Mouse (Mus musculus) thymus, adult 2 months (tissue): Measurements from ENCODE around the gene Ccsap. TPM values are rescaled to one million over a fixed set of nuclear protein-coding genes. Genes with fewer than 3 reads are reported as not detected.

Experiments used
- DNase-seq: peaks from one replicate; pipeline ENCODE4 v3.0.0; 2021
- H3K27ac ChIP-seq: fragments of 200-500 bp; 2 replicates; pipeline ENCODE4 v1.5.1; 2012; ENCODE audit warnings: low read length, control low read depth; ENCODE audit not compliant: control insufficient read depth, insufficient read depth
- H3K27me3 ChIP-seq: fragments of 200-500 bp; 2 replicates; pipeline ENCODE4 v1.6.1; 2012; ENCODE audit warnings: mild to moderate bottlenecking, low read length, moderate library complexity, mixed read lengths; ENCODE audit not compliant: control insufficient read depth, insufficient read depth
- H3K36me3 ChIP-seq: fragments of 200-500 bp; 2 replicates; pipeline ENCODE4 v1.6.1; 2012; ENCODE audit warnings: mild to moderate bottlenecking, low read length, moderate library complexity; ENCODE audit not compliant: control insufficient read depth, insufficient read depth
- H3K4me1 ChIP-seq: fragments of 200-500 bp; replicated peaks from 2 replicates; pipeline ENCODE4 v1.6.1; 2012; ENCODE audit warnings: low read length; ENCODE audit not compliant: control insufficient read depth, insufficient read depth
- H3K4me3 ChIP-seq: fragments of 200-500 bp; 2 replicates; pipeline ENCODE4 v1.5.1; 2012; ENCODE audit warnings: mild to moderate bottlenecking, low read length, control low read depth, moderate library complexity; ENCODE audit not compliant: control insufficient read depth, insufficient read depth
- CTCF ChIP-seq: fragments of 200-500 bp; IDR thresholded peaks from 2 replicates; pipeline ENCODE4 v1.5.1; 2012; ENCODE audit warnings: mild to moderate bottlenecking, control low read depth, low read length, moderate library complexity, borderline replicate concordance; ENCODE audit not compliant: control insufficient read depth, poor library complexity, insufficient read depth; ENCODE audit errors: extremely low read depth
- POLR2A ChIP-seq: fragments of 200-500 bp; IDR thresholded peaks from 2 replicates; pipeline ENCODE4 v1.6.1; 2012; ENCODE audit warnings: mild to moderate bottlenecking, low read length, control low read depth, moderate library complexity; ENCODE audit not compliant: control insufficient read depth, poor library complexity, insufficient read depth; ENCODE audit errors: extremely low read depth
- WGBS: fragments of 180-500 bp; shearing (Covaris S2); methylation state at CpG from one replicate; pipeline ENCODE4 v1.1.7; 2018; 5-methylcytosine and 5-hydroxymethylcytosine counted together
- polyA plus RNA-seq: library from polyadenylated mRNA; depleted of rRNA; stranded (reverse); fragments of >200 nt; gene quantifications from 2 replicates; pipeline ENCODE4 v1.2.3, GENCODE M21; 2012; rRNA removed

Gene Ccsap
- polyA plus RNA-seq, 1 experiment, result 7.3 TPM

GRCm38 (mm10) chr8:123793900-123794299 is 66.1 kb downstream of the Ccsap start:
- no peak for TF ChIP-seq CTCF
- TF ChIP-seq POLR2A, result no peak
- no peak overlapping the region for H3K27ac ChIP-seq
- no peaks in the 10 kb centered on the region for H3K36me3 ChIP-seq
- H3K4me1 ChIP-seq, result no peaks in the 10 kb centered on the region
- DNase-seq, result no peak
- H3K27me3 ChIP-seq, result no peaks in the 10 kb centered on the region
- H3K4me3 ChIP-seq, result no peak overlapping the region
- 37% methylated on average over 10 of the region's 10 CpGs for WGBS

GRCm38 (mm10) chr8:123791845-123792225 is 68.2 kb downstream of the Ccsap start:
- Histone ChIP-seq H3K27me3 (no peaks in the 10 kb centered on the region), H3K27ac (no peak overlapping the region), H3K4me1 (peaks cover 7% of the 10 kb centered on the region), H3K4me3 (no peak overlapping the region), H3K36me3 (no peaks in the 10 kb centered on the region)
- WGBS, result 89% methylated on average over 7 of the region's 7 CpGs
- TF ChIP-seq CTCF (no peak), POLR2A (no peak)
- DNase-seq, result no peak

GRCm38 (mm10) chr8:123791101-123791844 is 68.7 kb downstream of the Ccsap start:
- no peaks in the 10 kb centered on the region for H3K36me3 ChIP-seq
- DNase-seq, result no peak
- no peak overlapping the region for H3K27ac ChIP-seq
- WGBS, result 91% methylated on average over 16 of the region's 16 CpGs
- peaks cover 7% of the 10 kb centered on the region for H3K4me1 ChIP-seq
- H3K4me3 ChIP-seq, result no peak overlapping the region
- no peak for TF ChIP-seq CTCF
- TF ChIP-seq POLR2A, result no peak
- no peaks in the 10 kb centered on the region for H3K27me3 ChIP-seq

Other genes with a start within 250 kb of the Ccsap start
- gene Rhou, start 206.3 kb downstream of the Ccsap start, polyA plus RNA-seq, result 3.1 and 3.5 TPM in 2 replicates
- gene Rab4a, start 54.2 kb downstream of the Ccsap start, polyA plus RNA-seq, result 4.4 and 5.1 TPM in 2 replicates
- 0.97 and 13.3 TPM in 2 replicates for gene Acta1, start 34.5 kb upstream of the Ccsap start, polyA plus RNA-seq
- 15.9 and 19.8 TPM in 2 replicates for gene Nup133, start 89.1 kb upstream of the Ccsap start, polyA plus RNA-seq
- gene Abcb10, start 122.9 kb upstream of the Ccsap start, polyA plus RNA-seq, result 5.4 and 5.5 TPM in 2 replicates
- 96.5 and 106 TPM in 2 replicates for gene Taf5l, start 161.2 kb upstream of the Ccsap start, polyA plus RNA-seq
- gene Urb2, start 161.3 kb upstream of the Ccsap start, polyA plus RNA-seq, result 16.2 and 20.0 TPM in 2 replicates